Mouse (Mus musculus) adrenal gland, adult (tissue): Measurements from ENCODE around the gene Tmem178b.
A peak's percentile ranks its signal among the peaks of the same experiment; 100 is the strongest.

Experiments
- DNase-seq, 2 experiments: peaks; one replicate each; pipeline ENCODE4 v3.0.0; 2022 to 2023; ENCODE audit warnings: low spot score in 1 of 2; ENCODE audit not compliant: inconsistent age in 2 of 2

The Tmem178b gene

DNA sequence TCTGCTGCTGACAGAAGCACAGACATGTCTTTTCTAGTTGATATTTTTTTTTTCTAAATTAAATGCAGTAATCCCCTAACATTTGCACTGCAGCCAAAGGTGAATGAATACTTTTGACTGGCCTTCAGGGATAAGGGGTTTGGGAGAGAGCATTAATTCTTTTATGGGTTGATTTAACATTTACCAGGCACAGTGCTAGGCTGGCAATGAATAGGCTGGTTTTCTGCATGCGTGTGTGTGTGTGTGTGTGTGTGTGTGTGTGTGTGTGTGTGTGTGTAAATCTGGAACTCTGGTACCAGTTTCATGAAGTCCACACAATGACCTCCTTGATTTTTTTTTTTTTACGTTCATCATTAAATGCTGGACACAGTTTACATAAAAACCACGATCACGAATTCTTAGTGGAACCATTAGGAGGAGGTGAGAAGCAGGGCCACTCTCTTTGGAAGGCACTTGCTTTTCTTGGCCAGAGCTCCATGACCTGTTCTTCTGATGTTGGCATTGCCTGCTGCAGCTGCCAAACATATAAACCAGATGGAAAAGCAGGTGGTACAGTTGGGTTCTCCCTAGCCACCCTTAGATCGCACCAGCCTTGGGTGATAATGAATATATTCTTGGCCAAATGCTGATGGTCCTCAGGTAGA, 203.7 kb downstream of the Tmem178b start:
- no peak for DNase-seq

- DNase-seq: no peak
Measured at GRCm38 (mm10) chr6:40078353-40078752, 205.3 kb downstream of the Tmem178b start.

- DNase-seq: no peak
Measured at GRCm38 (mm10) chr6:40083726-40084125, 210.7 kb downstream of the Tmem178b start.

GRCm38 (mm10) chr6:40091250-40091651, 218.2 kb downstream of the Tmem178b start:
- no peak for DNase-seq

- DNase-seq: no peak
Measured at GRCm38 (mm10) chr6:40098498-40098897, 225.4 kb downstream of the Tmem178b start.

- DNase-seq: no peak
Measured at GRCm38 (mm10) chr6:40101785-40102184, 228.7 kb downstream of the Tmem178b start.

DNA sequence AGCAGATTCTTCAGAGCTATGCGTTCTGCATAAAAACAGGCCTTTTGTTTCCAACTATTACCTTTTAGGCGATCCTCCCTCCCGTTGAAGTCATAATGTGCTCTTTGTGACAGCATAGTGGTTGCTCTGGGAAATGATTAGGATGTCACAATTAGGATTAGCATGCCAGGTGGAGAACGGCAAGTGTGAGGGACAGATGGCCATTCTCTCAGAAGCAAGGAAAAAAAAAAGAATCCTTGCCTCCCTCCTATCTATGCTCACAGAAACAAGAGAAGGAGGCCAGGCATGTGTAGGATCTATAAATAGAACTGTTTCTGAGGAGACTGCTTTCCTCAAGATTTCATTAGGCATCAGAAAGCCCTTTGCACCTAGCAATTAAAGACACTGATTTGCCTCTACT, 229.8 kb downstream of the Tmem178b start:
- DNase-seq: no peak

DNA sequence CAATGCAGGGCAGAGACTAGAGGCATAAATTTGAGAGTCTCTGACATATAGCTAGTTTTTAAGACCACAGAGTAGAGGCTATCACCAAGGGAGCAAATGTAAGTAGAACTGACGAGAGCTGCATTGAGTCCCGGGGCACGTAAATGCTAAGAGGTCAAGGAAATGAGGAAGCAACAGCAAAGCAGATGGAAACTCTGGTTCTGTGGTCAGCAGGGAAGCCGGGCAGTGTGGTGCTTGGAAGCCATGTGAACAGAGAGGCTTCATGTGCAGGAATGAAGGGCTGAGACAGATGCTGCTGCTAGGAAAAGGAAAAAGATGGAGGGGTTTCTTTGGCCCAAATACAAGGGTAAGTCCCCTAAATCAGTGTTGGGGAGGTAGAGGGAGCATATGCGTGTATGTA, 237.0 kb downstream of the Tmem178b start:
- DNase-seq: no peak

DNA sequence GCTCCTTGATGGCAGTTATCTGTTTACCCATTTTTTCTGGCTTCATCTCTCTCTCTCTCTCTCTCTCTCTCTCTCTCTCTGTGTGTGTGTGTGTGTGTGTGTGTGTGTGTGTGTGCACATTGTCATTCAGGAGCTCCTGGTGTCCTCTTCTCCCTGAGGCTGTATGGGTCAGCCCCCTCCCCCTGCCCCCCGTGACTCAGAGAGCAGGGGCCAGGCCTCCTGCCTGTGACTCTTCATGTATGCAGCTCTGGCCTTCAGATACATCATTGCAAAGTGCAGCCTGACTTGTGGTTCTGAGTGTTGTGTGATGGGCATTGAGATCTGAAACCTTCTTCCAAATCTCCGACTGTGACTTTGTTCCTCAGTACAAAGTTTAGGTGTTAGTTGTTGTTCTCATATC, 237.7 kb downstream of the Tmem178b start:
- peak; percentile 35 to 55 for DNase-seq

DNA sequence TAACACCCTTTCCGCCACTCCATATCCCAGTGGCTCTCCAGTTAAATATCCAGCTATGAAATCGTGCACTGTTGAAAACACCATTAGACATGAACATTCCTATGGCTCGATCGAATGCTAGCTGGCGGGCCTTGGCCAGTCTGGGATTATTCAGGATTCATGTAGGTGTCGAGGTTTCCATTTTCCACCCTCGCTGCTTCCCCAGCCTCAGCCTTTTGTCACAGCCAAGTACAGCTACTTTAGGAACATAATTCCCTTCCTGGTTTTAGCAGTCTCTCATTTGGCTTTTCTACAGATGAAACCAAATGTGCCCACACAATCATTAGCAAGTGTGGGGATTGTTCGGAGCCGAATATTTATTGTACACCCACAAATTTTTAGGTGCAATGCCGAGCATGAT, 239.4 kb downstream of the Tmem178b start:
- DNase-seq: no peak

DNA sequence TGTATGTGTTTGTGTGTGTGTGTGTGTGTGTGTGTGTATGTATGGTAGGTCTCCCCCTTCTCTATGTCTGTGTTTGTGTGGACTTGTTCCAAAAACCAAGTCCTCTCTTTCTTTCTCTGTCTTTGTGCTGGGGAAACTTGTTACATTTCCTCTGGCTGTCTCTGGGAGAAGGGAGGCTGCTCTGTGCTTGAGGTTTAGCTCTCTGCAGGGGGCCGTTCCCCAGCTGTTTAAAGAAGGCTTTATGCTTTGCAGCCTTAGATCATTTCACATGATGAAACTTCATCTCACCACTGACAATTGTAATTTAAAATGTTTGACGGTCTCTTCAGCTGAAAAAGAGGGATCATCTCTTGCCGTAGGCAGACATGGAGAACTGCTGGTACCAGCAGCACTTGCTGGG, 243.2 kb downstream of the Tmem178b start:
- no peak for DNase-seq

GRCm38 (mm10) chr6:40120176-40120575, 247.1 kb downstream of the Tmem178b start:
- no peak for DNase-seq

DNA sequence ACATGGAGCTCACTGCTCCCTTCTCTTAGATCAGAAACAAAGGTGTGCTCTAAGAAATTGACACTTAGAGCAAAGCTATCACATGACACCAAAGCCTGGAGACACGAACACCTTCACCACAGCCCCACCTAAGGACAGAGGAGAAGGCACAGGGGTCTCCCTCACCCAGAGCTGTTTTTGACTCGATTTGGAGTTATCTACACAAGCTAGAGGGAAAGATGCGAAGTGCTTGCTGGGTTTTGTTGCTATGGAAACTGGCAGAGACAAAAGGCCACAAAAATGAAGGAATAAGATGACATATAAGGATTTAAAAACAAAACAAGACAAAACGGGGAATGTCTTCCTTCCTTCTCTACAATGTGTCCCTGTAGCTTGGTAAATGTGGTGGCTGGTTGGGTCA, 248.4 kb downstream of the Tmem178b start:
- no peak for DNase-seq

DNA sequence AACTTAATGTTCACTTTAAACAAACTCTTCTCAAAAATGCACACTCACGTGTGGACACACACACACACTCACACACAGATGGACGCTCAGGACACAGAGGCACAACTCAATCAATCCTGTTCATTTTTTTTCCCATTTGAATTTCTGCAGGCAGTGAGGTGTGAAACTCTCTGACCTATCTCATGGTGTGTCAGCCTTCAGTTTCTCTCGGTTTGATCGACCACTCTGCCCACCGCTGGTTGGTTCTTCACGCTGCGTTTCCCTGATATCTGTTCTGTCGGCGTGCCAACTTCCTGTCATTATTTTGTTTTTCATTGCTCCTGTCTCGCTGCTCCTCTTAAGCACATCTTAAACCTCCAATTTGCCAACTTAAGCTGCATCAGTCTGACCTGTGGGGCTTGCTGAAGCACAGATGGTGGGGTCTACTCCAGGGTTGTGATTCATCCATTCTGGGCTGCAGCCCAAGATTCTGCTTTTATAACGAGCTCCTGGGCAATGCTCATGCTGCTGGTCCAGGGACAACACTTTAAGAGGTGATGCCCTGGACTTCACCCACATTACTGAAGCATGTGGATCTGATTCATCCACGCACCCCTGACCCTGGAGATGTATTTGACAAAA, 250.1 kb downstream of the Tmem178b start:
- DNase-seq: peak; percentile 39 to 72

- no peak for DNase-seq
Measured at GRCm38 (mm10) chr6:40123960-40124359, 250.9 kb downstream of the Tmem178b start.

GRCm38 (mm10) chr6:40128716-40129115, 255.6 kb downstream of the Tmem178b start:
- no peak for DNase-seq

DNA sequence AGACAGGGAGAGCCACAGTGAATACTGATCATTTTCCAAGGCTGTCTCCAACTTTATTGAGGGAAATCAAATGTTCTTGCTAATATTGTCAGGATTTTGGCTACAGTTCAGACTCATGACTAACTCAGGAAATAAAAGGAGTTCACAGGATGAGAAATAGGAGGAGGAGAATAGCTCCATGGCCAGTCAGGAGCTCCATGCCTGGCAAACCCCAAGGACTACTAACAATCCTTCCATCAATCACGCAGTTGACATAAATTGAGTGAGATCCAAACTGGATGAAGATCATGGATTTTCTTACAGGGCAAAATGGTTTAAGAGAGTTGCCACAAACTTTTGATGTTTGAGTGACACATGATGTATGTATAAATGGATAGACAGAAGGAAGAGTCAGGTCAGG, 258.9 kb downstream of the Tmem178b start:
- peak; percentile 26 to 86 for DNase-seq

GRCm38 (mm10) chr6:40133436-40133835, 260.4 kb downstream of the Tmem178b start:
- DNase-seq: no peak

- DNase-seq: no peak
Measured at GRCm38 (mm10) chr6:40135716-40136115, 262.6 kb downstream of the Tmem178b start.

DNA sequence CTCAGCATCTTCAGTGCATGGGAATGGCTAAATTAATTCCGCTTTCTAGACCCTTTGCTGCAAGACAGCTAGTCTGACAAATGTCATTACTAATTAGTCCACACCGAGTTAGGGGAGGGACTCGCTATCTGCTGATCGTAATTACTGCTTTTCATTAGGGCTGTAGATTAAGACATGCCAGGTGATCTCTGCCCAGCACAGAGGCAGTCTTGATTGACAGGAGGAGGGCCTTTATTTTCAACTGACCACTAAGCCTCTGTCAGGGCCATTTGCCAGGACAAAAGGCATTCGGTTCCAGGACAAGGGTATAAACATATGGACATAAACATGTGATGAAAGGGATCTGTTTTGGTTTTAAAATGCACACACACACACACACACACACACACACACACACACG, 264.3 kb downstream of the Tmem178b start:
- DNase-seq: no peak

DNA sequence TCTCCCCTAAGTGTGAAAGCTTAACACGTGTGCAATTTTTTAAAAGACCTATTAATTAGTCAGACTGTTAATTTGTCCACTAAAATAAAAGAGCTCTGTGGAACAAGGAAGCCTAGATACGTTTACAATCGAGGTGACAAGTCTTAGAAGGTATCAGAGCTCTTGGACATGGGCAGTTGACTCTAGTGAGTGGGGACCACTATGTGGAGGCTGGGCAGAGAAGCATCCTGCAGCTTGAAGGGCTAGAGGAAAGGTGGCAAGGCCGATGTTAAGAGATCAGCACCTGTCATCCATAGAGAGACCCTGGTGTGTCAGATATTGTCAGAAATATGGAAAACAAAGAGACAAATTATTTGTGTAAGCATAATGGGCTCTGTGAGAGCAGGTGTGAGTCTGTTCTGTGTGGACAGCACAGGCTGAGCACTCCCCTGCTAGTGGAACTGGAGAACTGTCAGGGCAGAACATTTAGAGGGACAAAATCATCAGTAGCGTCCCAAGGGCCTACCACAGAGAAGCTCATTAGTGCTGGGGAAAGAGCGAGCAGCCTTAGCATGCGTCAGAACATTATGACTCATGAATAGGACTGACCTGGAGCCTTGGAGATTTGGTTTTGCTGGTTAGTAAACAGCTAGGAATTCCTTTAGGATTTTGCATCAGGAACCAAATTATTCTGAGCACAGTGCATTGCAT, 264.9 kb downstream of the Tmem178b start:
- DNase-seq: peak; percentile 49 to 73

DNA sequence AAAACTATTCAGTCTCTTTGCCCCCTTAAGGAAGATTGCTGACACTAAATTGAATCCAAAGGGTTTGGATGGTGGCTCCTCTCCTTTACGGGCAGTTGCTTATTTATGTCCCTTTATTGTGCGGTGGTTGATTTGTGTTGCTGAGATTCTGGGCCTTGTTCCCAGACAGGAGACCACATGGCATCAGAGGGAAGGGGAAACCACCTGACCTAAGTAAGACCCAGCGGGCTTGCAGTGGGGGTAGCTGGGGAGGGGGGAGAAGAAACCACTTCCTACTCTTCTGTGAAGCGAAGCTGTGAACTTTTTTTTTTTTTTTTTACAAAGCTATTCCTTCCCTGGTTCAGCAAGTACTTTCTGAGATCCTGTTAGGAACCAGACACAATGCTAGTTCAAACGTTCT, 269.5 kb downstream of the Tmem178b start:
- no peak for DNase-seq
